Mouse (Mus musculus): Measurements from ENCODE around the gene Wscd2.

Wscd2 gene

DNA sequence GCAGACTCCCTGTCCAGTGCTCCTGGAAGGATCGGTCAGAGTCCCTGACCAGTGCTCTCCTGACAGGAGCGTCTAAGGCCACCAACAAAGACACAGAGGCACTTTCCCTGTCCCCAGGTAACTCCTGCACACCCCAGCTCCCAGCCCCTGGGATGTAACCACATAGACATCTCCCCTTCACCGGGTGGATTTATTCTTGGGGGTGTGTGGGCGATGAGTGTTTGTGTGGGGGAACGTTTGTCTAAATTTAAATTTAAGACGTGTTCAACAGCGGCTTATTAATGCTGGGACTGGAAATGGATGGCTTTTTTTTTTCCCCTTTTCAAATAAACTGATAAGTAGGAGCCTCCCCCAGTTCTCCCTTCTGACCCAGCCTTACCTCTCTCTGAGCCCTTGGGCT is 49.7 kb downstream of the Wscd2 start:
- no peak for DNase-seq

DNA sequence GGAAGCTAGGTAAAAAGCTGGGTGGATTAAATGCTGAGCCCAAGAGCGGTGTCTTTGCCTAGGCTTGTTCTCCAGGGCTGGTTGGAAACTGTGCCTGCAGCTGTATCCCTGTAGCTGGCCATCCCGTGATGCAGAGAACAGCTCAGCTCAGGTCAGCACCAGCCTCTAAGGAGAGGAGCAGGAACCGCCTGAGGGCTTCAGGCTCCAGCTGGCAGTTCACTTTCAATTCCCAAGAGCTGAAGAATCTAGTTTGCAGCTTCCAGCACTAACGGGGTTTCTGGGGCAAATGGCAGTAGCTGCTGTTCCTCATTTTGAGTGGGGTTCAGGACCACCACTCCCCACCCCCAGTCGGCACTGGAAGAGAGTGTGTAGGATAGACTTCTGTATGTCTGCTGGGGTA is 51.1 kb downstream of the Wscd2 start:
- DNase-seq = no peak

DNA sequence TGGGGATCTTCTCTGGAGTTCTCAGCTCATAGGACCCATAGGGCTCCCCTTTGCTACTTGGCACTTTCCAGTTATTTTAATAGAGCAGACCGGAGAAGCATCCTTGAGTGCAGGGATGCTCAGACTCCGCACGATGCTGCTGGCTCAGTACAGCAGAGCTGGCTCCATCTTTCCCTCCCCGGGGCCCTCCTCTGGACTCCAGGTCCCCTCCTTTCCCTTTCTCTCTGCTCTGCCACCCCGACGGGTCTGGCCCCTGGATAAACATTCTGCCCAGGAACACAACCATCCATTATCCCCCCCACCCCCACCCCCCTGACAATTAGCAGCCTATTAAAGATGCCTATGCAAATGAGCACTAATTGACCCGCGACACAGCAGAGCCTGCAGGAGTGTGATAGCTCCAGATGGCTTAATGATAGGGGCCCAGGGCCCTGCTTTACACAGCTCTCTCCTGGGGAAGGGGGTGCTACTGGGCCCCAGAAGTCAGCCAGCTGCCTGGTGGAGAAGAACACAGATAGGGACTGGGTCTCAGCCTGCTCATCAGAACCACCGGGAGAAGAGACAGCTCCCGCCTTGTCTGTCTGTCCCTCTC is 52.8 kb downstream of the Wscd2 start:
- DNase-seq = no peak

DNA sequence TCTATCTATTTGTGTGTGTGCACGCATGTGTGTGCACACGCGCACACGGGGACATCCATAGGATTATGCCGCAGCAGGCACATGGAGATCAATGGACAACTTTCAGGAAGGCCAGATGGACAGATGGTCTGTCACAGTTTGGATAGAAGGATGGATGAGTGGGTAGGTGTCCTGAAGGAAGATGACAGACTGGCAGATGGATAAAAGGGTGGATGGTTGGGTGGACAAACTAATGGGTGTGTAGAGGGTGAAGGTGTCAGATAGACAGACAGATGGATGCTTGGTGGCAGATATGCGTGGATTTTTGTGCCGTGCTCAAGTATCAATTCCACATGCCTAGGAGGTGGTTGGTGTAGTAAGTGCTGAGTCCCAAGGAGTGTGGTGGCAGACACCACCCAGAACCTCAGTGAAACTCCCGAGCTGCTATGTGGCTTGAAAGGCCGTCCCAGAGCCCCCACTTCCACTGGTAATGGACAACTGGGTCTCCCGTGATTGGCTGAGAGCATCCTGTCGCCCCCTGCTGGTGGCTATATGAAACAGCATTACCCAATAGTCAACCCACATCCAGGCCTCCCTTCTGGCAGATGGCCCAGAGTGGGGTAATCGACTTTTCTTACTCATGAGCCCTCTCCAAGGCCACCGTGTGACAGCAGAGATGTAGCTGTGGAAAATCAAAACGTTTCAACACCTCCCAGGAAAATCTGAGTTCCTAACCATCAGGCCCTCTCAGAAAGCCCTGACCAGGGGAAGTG is 58.0 kb downstream of the Wscd2 start:
- peak; percentile 62 to 65 for DNase-seq

DNA sequence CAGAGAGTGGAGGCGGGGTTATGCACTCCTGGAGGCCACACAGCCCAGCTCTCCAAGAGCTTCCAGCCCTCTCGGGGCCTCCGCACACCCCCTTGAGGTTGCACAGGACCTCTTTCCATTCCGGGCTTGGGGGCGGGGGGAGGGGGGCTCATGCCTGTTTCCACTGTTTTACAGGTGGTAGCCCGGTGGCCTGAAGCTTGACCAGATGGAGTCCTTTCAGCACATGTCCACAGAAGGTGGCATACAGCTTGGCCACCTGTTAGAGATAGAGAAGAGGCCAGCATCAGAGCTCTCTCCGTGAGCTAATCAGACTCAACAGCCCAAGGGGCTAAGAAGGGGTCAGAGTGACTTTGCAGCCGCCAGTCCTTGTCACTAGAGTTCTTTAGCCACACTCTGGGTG is 60.1 kb downstream of the Wscd2 start:
- no peak for DNase-seq

DNA sequence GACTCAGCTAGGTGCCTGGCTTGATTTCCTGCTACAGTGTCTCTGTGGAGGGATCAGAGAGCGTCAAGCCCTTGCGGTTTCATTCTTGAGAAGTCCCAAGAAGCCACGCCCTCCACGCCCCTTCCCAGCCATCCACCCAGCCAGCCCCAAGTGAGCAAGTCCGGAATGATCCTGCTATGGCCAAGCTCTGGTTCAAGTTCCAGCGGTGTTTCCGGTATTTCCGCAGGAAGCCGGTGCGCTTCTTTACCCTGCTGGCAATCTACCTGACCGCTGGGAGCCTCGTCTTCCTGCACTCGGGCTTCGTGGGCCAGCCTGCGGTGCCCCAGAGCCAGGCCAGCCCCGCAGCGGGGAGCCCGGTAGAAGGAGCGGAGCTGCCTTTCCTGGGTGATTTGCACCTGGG is 60.6 kb downstream of the Wscd2 start:
- DNase-seq = no peak

DNA sequence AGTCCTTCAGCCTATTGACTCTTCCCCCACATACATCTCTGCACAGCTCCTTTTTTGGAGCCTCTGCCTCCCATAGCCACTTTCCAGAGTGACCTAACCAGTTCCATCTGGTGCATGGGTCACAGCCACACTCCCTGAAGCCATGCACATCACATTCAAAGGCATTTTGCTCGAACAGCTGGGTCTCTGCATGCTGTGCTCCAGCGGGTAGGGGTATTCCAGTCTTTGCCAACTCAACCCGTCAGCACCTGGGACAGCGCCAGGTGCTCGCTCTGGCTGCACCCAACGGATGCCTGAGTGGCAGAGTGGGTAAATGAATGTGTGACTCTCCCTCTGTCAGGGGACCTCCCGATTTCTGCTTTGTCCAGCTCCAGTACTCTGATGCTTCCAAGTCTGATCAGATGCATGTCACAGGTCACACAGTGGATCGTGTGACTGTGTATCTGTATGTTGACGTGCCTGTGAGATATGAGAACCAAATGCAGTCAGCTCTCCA is 63.3 kb downstream of the Wscd2 start:
- peak; percentile 41 to 63 for DNase-seq

DNA sequence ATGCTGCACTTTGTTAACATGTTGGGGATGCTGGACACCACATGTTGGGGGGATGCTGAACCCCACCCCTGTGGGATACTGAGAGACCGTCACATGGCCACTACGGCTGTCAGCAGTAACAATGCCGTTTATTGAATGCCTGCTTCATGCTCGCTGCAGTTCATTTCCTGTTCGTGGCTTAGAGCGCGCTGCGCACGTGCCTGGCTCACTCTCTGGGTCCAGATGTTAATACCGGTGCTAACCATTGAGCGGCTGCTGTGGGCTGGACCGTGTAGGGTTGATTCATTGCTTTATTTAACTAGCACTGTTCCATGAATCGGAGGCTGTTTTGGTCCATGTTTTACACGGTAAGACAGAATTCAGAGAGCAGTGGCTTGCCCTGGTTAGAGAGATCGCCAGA is 64.0 kb downstream of the Wscd2 start:
- no peak for DNase-seq

DNA sequence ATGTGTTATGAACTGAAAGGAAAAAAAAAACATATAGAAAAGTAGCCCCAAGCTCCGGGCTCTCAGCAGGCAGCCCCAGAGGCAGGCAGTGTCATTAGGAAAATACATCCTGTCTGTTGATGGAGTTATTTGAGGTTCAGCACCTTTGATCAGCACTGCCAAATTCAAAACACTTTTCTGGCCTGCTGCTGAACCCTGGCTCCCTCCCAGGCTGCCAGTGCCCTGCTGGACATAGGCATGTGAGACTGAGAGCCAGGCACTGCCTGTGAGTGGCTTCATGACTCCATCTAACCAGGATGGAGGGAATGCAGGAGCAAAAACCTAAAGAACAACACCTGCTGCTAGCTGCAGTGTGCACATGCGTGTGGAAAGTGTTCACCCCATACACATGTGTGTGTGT is 64.4 kb downstream of the Wscd2 start:
- no peak for DNase-seq

DNA sequence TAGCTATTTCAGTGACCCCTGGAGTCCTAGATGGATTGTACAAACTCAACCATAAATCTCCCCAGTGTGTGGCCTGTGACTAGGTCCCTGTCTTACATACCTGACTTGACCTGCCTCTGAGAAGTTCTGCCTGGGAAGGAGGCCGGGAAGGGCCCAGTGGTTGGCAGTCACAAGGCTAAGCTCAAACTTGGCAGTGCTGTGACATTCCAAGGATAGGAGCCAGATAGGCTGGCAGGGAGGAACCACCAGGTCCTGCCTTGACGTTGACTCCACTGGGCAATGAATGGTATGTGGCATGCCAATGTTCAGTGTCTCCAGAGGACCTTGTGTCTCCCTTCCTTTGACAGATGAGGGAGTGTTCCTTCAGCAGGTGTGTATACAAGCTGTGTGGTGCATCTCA is 65.6 kb downstream of the Wscd2 start:
- DNase-seq = no peak

DNA sequence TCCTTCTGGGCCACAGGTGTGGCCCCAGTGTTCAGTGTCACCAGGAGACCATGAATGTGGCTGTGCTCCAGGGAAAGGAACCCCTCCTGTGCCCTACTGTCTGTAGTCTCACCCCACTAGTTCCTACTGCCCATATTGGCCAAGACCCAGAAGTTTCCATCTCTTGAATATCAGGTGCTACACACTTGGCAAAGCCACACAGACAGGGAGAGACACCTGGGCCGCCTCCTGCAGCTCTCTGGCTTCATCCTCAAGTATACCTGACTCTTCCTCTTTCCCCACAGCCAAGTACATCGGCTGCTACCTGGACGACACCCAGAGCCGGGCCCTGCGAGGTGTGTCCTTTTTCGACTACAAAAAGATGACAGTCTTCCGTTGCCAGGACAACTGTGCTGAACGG is 67.9 kb downstream of the Wscd2 start:
- no peak for DNase-seq

DNA sequence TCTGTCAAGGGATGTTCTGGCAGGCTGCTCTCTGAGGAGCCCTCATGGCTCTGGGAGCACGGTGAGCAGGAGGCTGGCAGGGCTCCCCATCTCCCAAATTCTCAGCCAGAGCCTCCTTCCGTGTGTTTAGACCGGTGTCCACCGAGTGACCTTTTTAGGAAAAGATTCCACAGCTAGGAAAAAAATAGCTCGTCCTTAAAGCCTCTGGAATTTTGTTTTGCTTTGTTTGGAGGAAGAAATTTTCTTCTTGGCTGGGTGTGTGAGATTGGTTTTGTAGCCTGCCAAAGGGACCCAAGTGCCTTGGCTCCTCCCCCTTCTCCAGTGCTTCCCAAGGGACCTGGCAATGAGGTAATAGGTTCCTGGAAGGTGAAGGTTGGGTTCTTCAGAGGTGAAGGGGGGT is 69.5 kb downstream of the Wscd2 start:
- DNase-seq = no peak

DNA sequence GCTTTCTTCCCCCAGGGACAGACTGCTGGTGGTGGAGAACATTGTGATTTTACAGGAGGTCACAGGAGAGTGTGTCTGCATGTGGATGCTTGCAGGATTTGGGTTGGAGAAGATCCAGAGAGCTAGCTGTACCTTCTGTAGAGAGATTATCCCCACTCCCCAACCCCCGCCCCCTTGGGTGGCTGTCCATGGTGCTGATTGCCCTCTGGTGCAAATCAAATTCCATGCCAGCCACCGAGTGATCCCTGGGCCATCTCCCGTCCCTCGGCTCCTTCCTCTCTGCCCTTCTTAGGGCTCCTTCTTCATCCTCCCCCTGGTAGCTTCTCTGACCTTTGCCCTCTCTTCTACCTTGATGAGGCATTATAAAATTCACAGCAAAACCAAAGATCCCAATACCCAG is 74.3 kb downstream of the Wscd2 start:
- no peak for DNase-seq

DNA sequence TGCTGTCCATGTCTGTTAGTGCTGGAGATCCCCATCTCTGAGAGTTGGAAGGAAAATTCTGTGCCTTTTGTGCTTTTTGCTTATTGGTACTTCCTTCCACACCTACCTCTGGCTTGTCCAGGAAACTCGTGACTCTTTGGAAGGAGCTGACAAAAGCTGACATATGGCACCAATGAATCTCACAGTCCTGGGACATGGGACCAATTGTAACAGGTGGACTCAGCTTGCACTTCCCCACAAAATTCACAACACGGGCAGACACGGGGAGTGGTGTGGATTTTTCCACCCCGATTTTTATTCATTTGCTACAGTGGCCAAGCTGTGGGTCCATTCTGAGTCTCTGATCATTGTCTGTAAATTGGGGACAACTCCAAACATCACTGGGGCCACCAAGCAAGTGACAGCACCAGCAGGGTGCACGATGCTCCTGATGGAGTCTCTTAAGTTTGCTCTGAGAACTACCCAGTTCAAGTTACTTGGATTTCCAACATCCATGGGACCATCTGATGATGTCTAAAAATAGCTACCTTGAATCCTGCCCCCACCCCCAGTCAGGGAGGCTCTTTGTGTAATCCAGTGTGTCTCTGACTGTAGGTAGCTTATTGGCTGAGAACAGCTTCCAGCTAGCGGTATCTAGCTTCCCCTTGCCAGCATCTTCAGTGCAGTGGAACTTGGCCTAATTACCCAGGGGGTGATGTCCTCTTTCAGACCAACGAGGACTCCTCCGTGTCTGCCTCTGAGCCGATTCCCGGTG is 75.1 kb downstream of the Wscd2 start:
- DNase-seq = no peak

DNA sequence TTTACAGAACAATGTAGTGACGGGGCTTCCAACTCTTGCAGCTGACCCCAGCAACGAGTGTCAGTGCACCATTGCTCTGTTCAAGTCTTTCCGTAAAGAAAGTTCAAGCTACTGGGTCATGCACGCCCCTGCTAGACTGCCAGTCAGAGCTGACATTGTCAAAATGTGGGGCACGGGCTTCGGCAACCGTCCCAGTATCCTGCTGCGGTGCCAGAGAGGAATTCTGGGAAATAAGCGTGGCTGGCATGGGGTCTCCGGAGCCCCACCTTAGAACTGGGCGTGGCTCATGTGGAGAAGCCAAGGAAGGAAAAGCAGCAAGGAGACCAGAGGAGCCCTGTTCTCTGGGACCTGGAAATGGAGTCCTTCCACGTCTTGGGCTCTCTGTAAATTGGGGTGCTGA is 75.7 kb downstream of the Wscd2 start:
- no peak for DNase-seq

DNA sequence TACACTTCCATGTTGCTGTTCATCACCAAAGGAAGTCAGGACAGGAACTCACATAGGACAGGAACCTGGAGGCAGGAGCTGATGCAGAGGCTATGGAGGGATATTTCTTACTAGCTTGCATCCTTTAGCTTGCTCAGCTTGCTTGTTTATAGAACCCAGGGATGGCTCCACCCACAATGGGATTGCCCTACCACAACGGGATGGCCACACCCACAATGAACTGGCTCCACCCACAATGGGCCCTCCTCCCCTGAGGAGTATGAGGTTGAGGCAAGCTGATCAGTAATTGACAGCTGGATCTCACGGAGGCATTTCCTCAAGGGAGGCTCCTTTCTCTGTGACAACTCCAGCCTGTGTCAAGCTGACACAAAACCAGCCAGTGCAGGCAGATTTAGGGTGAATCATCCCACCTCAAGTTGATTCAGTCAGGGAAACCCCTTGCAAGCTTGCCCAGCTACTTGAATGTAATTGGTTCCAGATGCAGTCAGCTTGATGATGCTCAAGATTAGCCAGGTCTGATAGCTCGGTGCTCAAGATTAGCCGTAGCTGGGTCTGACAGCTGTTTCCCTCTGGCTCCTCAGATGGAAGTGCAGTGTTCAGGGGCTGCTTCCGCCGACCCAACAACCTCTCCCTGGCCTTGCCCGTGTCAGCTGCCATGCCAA is 80.1 kb downstream of the Wscd2 start:
- DNase-seq = no peak

DNA sequence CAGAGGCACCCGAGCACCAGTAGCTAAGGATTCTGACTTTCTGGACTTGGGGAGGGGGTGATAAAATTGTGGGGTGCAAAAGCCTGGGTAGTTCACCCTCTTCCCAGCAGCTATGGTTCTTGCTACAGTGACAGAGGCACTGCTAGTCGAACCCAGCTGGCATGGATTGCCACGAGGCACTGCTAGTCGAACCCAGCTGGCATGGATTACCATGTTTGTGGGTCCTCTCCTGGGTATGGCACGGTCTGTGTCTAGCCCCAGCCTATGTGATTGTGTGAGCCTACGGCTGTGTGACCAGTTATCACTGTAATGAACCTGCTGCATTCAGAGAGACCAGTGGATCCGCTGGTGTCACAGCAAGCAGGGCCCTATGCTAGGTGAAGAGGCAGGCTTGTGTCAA is 87.4 kb downstream of the Wscd2 start:
- DNase-seq = no peak

DNA sequence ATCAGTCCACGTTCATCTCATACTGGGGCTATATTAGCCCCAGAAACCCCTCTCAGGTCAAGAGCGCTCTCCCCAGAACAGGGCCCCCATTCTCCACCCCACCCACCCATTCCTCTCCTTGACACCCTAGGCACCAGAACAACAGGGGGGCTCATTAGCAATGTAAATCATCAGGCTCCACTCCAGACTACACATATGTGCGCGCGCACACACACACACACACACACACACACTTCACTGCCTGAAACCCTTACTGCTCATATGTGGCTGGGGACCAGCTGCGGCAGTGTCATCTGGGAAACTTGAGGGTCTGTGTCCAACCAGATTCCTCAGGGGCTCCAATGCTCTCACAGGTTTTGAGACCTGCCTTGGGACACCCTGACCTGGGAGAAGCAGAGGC is 88.3 kb downstream of the Wscd2 start:
- DNase-seq = no peak

DNA sequence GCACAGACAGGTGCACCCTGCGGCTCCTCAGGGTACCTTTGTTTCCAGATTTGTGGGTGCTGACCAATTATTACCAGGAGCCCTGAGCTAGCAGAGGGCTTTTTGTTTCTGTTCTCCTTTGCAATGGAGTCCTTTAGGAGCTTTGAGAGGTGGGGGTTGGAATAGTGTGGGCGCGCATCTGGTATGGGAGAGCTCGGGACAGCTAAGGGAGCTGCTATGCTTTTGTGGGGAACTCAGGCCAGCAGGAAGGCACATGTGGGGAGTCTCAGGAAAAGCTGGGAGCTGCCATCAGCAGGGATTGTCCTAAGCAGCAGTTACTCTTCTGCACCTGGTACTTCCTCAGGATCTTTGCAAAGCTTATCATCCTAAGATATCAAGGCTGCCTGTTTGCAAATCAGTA is 89.0 kb downstream of the Wscd2 start:
- DNase-seq = no peak

DNA sequence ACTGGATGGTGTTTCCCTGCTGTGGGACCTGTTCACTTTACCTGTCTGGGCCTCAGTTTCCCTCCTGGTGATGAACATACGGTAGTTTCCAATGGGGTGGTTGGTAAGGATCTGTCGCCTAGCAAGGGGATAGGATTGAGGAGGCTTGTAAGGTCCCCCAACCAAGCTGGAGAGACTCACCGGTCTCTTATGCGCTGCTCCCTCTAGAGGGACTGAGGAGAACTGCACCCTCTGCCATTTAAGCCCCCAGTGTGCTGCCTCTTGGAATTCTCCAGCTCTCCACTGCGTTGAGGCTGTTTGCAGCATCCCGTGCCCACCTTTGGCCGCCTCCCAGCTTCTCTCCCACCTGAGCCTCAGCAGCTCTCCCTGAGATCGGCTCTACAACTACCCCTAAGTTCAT is 90.1 kb downstream of the Wscd2 start:
- DNase-seq = no peak

DNA sequence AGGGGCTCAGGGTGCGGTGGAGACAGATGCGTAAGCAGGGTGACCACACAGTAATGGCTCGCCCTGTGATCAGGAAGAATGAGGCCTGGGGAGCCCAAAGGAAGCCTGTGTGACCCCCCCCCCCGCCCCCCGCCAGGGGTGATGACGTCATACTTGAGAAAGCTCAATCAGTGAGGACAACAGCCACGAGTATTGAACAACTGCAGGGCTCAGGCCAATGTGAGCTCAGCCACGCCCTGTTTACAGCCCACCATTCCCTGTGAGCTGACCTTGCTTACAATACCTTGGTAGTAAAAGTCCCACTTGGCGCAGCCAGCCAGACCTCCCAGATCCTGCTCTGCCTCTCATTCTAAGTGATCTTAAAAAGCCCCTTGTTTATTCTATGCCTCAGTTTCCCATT is 90.7 kb downstream of the Wscd2 start:
- no peak for DNase-seq

DNA sequence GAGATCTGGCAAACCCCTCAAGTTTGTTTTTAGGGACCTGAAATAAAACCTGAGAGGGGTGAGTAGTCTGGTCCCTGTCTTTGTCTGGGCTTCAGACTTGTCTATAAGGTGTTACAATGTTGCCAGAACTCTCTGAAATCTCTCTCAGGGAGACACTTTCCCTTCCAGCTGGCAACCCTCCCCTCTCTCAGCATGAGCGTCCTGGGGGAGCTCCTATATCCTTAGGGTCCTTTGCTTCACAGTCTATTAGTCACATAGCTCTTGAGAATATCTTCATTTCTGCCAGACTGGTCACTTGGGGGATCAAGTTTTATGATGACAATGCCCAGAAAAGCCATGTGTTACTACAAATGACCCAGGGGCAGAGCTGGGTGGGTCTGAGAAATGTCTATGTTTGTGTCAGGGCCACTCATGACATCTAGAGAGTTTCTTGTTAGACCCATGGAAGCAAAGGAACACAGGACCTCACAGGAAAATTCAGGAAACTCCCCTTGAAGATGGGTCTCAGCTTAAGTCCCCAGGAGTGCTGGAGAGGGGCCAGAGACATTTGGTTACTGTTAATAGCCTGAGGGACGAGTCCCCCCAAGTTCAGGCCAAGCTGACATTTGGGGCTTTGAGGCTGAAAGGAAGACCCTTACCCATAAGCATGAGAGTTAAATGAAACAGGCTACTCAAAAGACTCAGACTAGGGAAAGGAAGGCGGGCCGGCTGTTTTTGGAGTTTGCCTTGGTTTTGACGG is 93.5 kb downstream of the Wscd2 start:
- no peak for DNase-seq

DNA sequence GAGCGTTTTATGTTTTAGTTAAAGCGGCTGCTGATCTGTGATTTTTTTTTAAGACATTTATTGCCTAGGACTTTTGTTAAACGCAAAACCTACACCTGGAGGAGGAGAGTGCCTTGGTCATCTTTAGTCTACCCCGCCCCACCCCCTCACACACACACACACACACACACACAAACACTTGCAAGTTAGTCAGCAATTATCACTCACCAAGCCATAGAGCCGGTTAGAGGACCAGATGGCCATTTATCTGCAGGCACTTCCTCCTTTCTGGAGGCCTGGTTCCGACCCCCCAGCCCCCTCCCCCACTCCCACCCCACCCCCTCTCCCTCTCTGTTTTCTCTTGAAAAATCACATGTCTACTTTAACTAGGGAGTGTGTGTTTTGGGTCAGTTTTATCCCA is 94.3 kb downstream of the Wscd2 start:
- no peak for DNase-seq
